Mouse (Mus musculus): ENCODE data around the gene Snx29.

DNA sequence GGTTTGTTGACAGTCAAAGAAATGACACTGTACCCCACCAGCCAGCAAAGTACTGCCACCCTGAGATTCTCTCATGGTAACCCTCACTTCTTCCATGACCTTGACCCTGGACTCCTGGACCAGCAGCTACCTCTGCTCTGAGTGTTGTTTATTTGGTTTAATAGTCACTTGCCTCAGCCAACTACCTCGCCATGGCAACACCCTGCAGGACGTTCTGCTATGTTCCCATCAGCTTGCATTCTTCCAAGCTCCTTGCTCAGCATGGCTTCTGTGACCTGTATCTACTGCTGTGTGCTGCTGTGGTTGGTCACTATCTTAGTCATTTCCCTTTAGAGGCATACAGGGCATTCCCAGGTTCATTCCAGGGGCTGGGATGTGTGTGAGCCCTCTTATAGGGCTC, 266.6 kb downstream of the Snx29 start:
- TF ChIP-seq EP300 (IDR thresholded peaks at IDR 0.05) (no peak), CTCF (IDR thresholded peaks at IDR 0.05) (no peak)
